Mouse (Mus musculus) layer of hippocampus, adult 11-12 months (tissue): Measurements from ENCODE around the gene Acyp1.

Experiments used
- DNase-seq: peaks from one replicate; pipeline ENCODE4 v3.0.0; 2022; ENCODE audit warnings: low spot score

Acyp1 gene

DNA sequence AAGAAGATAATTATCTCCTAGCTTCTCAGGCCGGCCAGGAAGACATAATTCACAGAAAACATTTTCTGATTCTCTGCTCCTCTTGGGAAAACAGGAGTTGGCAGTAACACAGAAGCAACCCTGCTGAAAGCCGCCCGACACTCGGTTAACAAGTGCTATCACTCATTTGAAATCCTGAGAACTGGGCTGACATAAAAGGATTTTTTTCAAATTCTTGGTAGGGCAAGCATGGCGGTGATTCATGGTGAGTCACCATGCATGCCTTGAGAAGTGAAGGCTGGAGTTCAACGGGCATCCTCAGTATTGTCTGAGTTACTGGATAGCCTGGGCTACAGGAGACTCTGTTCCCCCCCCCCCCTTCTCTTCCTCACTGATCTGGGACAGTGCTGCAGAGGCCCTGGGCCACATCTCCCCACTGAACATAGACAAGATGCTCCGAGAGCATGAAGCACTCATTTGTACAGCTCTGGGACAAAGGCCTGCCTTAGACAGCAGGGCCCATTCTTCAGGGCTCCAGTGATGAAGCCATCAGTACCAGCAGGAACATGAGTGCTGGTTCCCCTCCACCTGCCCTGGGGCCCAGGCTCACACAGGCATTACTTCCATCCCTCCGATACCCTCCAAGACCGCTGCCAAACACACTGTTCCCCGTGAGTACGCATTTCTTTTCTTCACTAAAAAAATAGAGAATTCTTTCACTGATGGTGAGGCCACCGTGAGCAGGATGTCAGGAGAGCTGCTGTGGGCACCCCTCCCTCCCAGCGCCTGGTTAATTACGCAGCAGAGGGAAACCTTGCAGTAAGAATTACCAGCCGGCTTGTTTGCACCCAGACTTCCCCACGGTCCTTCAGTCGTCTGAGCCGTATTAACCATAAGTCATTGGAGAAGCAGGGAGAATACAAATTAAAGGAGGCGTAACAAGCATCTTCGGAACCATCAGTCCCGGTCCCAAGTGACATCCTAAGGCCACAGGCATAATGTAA is 54.6 kb downstream of the Acyp1 start:
- DNase-seq = no peak

DNA sequence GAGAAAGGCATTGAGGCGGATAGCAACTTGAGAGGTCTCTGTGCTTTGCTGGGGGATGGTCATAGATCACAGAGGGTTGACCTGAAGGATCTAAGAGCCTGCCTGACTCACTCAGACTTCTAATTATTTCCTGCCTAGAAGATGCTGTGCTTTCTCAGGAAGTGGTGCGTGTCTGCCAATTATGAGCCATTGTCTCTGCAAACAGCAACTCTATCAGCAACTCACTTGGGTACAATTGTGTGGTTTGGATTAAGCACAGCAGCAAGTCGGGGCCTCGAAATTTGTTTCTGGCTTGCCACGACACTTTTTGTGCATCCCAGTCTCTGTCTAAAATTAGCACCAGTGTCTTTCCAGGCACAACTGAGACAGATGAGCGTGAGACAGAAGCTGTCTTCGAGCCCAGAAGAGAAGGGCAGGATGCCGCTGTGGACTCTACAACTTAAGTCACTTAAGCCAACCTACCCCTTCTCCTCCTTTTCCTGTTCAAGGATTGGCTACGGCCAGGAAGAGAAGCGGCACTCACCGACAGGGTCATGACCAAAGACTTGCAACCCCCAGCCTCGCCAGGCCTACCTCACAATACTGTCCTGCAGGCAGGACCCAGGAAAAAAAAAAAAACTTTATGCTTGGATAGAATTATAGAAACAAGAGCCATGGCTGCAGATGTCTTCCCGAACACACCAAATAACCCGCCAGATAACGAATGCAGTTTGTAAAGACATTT is 60.2 kb downstream of the Acyp1 start:
- no peak for DNase-seq

DNA sequence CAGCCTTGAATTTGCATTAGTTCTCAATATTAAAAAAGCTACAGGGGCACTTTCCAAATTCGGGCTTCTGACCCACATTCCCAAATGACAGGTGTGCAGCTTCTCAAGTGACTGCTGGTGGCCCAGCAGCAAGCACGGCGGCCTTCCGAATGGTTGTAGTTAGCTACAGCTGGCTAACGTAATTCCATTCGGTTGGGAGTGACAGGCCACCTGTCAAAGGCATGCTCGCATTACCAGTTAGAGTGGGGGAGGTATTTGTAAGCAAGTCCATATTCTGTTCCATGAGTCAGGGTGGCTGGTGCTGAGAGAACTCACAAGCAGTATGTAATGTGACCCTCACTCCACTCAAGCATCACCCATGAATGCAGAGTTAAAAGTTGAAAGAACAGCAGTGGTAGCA is 61.0 kb downstream of the Acyp1 start:
- DNase-seq = no peak
